Mouse (Mus musculus) heart, adult 2 months (tissue): ENCODE results near the gene Ahnak2. TPM values are rescaled to one million over a fixed set of nuclear protein-coding genes. Genes with fewer than 3 reads are reported as not detected.

Source experiments
- DNase-seq, 2 experiments: peaks; one replicate each; pipeline ENCODE4 v3.0.0; 2021
- H3K27ac ChIP-seq: fragments of 200-600 bp; 2 replicates; pipeline ENCODE4 v1.8.1; 2022
- H3K27me3 ChIP-seq: fragments of 200-500 bp; 2 replicates; pipeline ENCODE4 v1.6.1; 2012; ENCODE audit warnings: mild to moderate bottlenecking, low read length, inconsistent platforms, mixed read lengths; ENCODE audit not compliant: control insufficient read depth, insufficient read depth
- H3K36me3 ChIP-seq: fragments of 200-500 bp; 2 replicates; pipeline ENCODE4 v1.6.1; 2012; ENCODE audit warnings: low read length, inconsistent platforms; ENCODE audit not compliant: control insufficient read depth, insufficient read depth
- H3K4me1 ChIP-seq: fragments of 200-500 bp; 2 replicates; pipeline ENCODE4 v1.6.1; 2011; ENCODE audit warnings: low read length; ENCODE audit not compliant: control insufficient read depth, insufficient read depth
- H3K4me3 ChIP-seq: fragments of 200-600 bp; 2 replicates; pipeline ENCODE4 v1.8.1; 2022
- H3K79me2 ChIP-seq: fragments of 200-500 bp; replicated peaks from 2 replicates; pipeline ENCODE4 v1.6.1; 2012; ENCODE audit warnings: mild to moderate bottlenecking, inconsistent platforms, low read length, moderate library complexity, mixed read lengths; ENCODE audit not compliant: control insufficient read depth, insufficient read depth
- H3K9ac ChIP-seq: fragments of 200-500 bp; 2 replicates; pipeline ENCODE4 v1.6.1; 2012; ENCODE audit warnings: low read depth, mild to moderate bottlenecking, control low read depth, inconsistent platforms, low read length, mixed read lengths
- CTCF ChIP-seq: fragments of 200-600 bp; IDR thresholded peaks from 2 replicates; pipeline ENCODE4 v1.8.1; 2022; ENCODE audit warnings: antibody characterized with exemption, mild to moderate bottlenecking, moderate library complexity
- EP300 ChIP-seq: fragments of 200-500 bp; IDR thresholded peaks from 2 replicates; pipeline ENCODE4 v1.6.1; 2011; ENCODE audit warnings: low read depth, low read length, control low read depth; ENCODE audit not compliant: insufficient read depth
- POLR2A ChIP-seq: fragments of 200-500 bp; IDR thresholded peaks from 2 replicates; pipeline ENCODE4 v1.6.1; 2011; ENCODE audit warnings: mild to moderate bottlenecking, low read depth, low read length, control low read depth; ENCODE audit not compliant: insufficient read depth
- WGBS: fragments of 180-500 bp; shearing (Covaris S2); methylation state at CpG from one replicate; pipeline ENCODE4 v1.1.7; 2018; 5-methylcytosine and 5-hydroxymethylcytosine counted together
- intact Hi-C: fragments of 180-260 bp; cut with DNase I; formaldehyde crosslinking; loops from one replicate; pipeline ENCODE4 v1.15.1; 2025
- microRNA-seq, 2 experiments: library from miRNA; unstranded; fragments of <30 nt; microRNA quantifications; one replicate each; pipeline ENCODE4 v1.2.0; 2021
- polyA plus RNA-seq: library from polyadenylated mRNA; depleted of rRNA; stranded (reverse); fragments of >200 nt; gene quantifications from 2 replicates; pipeline ENCODE4 v1.2.3, GENCODE M21; 2012; rRNA removed
- total RNA-seq, 2 experiments: library from RNA; stranded (reverse); gene quantifications; 2 replicates each; pipeline ENCODE4 v1.2.3; 2021

The Ahnak2 gene
- total and polyA plus RNA-seq, 3 experiments: 5.4 to 15.7 (median 14.8) TPM

GRCm38 (mm10) chr12:112723445-112723844, 79.0 kb downstream of the Ahnak2 start:
- DNase-seq: no peak
- no peaks in the 10 kb centered on the region for H3K79me2 ChIP-seq
- intact Hi-C loops: no loop called here
- H3K27me3 ChIP-seq: no peaks in the 10 kb centered on the region; the same call in 1 of the 2 replicates
- WGBS: 98% methylated on average over 6 of the region's 6 CpGs
- no peaks in the 10 kb centered on the region for H3K36me3 ChIP-seq
- no peak overlapping the region for H3K9ac ChIP-seq
- H3K4me3 ChIP-seq: no peak overlapping the region
- TF ChIP-seq CTCF (no peak), EP300 (no peak), POLR2A (no peak)
- peaks cover 3% of the 10 kb centered on the region; the same call in 1 of the 2 replicates for H3K4me1 ChIP-seq
- H3K27ac ChIP-seq: no peak overlapping the region

GRCm38 (mm10) chr12:112723028-112723330, 79.5 kb downstream of the Ahnak2 start:
- WGBS: 26% methylated on average over 5 of the region's 5 CpGs
- Histone ChIP-seq H3K4me3 (peak overlapping the region; percentile 71), H3K9ac (peak overlapping the region; percentile 88), H3K27me3 (no peaks in the 10 kb centered on the region; the same call in 1 of the 2 replicates), H3K36me3 (no peaks in the 10 kb centered on the region), H3K4me1 (peaks cover 3% of the 10 kb centered on the region; the same call in 1 of the 2 replicates), H3K27ac (no peak overlapping the region), H3K79me2 (no peaks in the 10 kb centered on the region)
- DNase-seq: no peak
- no peak for TF ChIP-seq EP300
- intact Hi-C loops: no loop called here

DNA sequence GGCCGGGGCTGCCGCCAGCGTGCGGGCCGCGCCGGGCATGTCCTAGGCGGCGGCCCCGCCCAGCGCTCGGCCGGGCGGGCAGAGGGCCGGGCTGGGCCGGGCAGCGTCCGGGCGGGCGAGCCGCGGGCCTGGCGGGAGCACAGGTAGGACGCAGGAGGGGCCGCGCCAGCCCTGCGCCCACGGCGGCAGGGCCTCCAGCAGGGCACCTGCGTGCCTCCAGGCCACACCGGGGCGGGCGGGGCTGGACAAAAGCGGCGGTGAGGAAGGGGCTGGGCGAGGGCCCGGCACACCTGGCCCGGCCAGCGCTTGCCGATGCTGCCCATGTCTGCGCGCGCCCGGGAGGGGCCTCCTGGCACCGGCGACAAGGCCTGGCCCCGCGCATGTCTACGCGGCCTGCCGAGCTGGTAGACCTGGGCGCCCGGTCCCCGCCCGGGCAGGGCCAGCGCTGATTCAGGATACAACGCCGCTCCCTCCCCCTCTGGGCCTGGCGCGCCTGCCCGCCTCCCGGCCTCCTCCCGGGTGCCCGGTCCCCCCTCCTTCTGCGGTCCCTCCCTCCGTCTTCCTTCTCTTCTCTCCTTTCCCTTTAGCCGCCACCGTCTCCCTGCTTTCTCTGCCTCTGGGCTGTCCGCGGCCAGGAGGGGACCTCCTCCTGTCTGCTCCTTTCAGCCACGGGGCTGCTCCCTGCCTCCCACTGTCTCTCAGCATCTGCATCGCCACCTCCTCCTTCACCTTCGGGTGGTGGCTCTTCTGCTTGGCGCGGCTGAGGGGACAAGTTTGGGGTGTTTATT, 80.0 kb downstream of the Ahnak2 start:
- Histone ChIP-seq H3K79me2 (no peaks in the 10 kb centered on the region), H3K9ac (peak overlapping the region; percentile 88), H3K4me3 (peak overlapping the region; percentile 71), H3K4me1 (peaks cover 3% of the 10 kb centered on the region; the same call in 1 of the 2 replicates), H3K27ac (peak overlapping the region; percentile 56), H3K36me3 (no peaks in the 10 kb centered on the region), H3K27me3 (no peaks in the 10 kb centered on the region; the same call in 1 of the 2 replicates)
- no peak for TF ChIP-seq EP300
- TF ChIP-seq POLR2A: no peak
- TF ChIP-seq CTCF: no peak
- intact Hi-C loops: no loop called here
- peak; percentile 70 to 71 for DNase-seq
- 1% methylated on average over 68 of the region's 75 CpGs for WGBS

Small RNA genes lying within 50 kb of the gene (microRNA-seq; reads per million reads assigned to microRNA genes)
- gene Mir6940: 0 to 0.39 reads per million in 2 experiments

Other genes starting within 250 kb of the Ahnak2 start
- gene Inf2, start 213.9 kb downstream of the Ahnak2 start, total RNA-seq: 10 to 100 TPM; 15.0 to 17.3 TPM
- 11.7 and 12.7 TPM in 2 replicates for gene Inf2, start 213.9 kb downstream of the Ahnak2 start, polyA plus RNA-seq
- gene Adssl1, start 182.6 kb downstream of the Ahnak2 start, total RNA-seq: 100 to 1,000 TPM; 150 to 173 TPM
- gene Adssl1, start 182.6 kb downstream of the Ahnak2 start, polyA plus RNA-seq: 85.2 and 98.2 TPM in 2 replicates
- gene Siva1, start 158.0 kb downstream of the Ahnak2 start, total RNA-seq: 10 to 100 TPM; 32.0 to 38.7 TPM
- gene Siva1, start 158.0 kb downstream of the Ahnak2 start, polyA plus RNA-seq: 38.4 and 39.4 TPM in 2 replicates
- gene Akt1, start 127.8 kb downstream of the Ahnak2 start, total RNA-seq: 100 to 1,000 TPM; 189 to 207 TPM
- 148 and 149 TPM in 2 replicates for gene Akt1, start 127.8 kb downstream of the Ahnak2 start, polyA plus RNA-seq
- 1 to 10 TPM; 4.4 to 5.9 TPM for gene Zbtb42, start 123.8 kb downstream of the Ahnak2 start, total RNA-seq
- 9.5 and 13.6 TPM in 2 replicates for gene Zbtb42, start 123.8 kb downstream of the Ahnak2 start, polyA plus RNA-seq
- gene Cep170b, start 82.2 kb downstream of the Ahnak2 start, total RNA-seq: 10 to 100 TPM; 10.8 to 11.5 TPM
- gene Cep170b, start 82.2 kb downstream of the Ahnak2 start, polyA plus RNA-seq: 9.6 and 10.7 TPM in 2 replicates
- 1 to 10 TPM; 6.6 to 6.8 TPM for gene Pld4, start 42.0 kb downstream of the Ahnak2 start, total RNA-seq
- gene Pld4, start 42.0 kb downstream of the Ahnak2 start, polyA plus RNA-seq: 17.2 and 23.5 TPM in 2 replicates
- 1 to 10 TPM; 1.7 to 3.1 TPM for gene Clba1, start 6.3 kb upstream of the Ahnak2 start, total RNA-seq
- 2.0 and 2.8 TPM in 2 replicates for gene Clba1, start 6.3 kb upstream of the Ahnak2 start, polyA plus RNA-seq
- gene Cdca4, start 26.8 kb upstream of the Ahnak2 start, total RNA-seq: 1 to 10 TPM; 5.3 to 6.6 TPM
- 7.6 and 10.0 TPM in 2 replicates for gene Cdca4, start 26.8 kb upstream of the Ahnak2 start, polyA plus RNA-seq
- under 1 TPM; 0.29 to 0.36 TPM for gene Gpr132, start 65.6 kb upstream of the Ahnak2 start, total RNA-seq
- 1.00 and 2.0 TPM in 2 replicates for gene Gpr132, start 65.6 kb upstream of the Ahnak2 start, polyA plus RNA-seq
- gene Jag2, start 127.1 kb upstream of the Ahnak2 start, total RNA-seq: 10 to 100 TPM; 25.4 to 27.4 TPM
- 34.4 and 35.5 TPM in 2 replicates for gene Jag2, start 127.1 kb upstream of the Ahnak2 start, polyA plus RNA-seq
- 1 to 10 TPM; 5.7 to 8.6 TPM for gene Nudt14, start 139.5 kb upstream of the Ahnak2 start, total RNA-seq
- gene Nudt14, start 139.5 kb upstream of the Ahnak2 start, polyA plus RNA-seq: 11.4 and 14.8 TPM in 2 replicates
- gene Btbd6, start 173.8 kb upstream of the Ahnak2 start, total RNA-seq: 10 to 100 TPM; 21.8 to 24.3 TPM
- 26.7 and 27.4 TPM in 2 replicates for gene Btbd6, start 173.8 kb upstream of the Ahnak2 start, polyA plus RNA-seq
- gene Brf1, start 198.0 kb upstream of the Ahnak2 start, total RNA-seq: 10 to 100 TPM; 22.3 to 25.1 TPM
- gene Brf1, start 198.0 kb upstream of the Ahnak2 start, polyA plus RNA-seq: 22.4 and 29.3 TPM in 2 replicates
- gene Pacs2, start 211.9 kb upstream of the Ahnak2 start, total RNA-seq: 10 to 100 TPM; 34.9 to 37.5 TPM
- gene Pacs2, start 211.9 kb upstream of the Ahnak2 start, polyA plus RNA-seq: 34.8 and 37.4 TPM in 2 replicates